Mouse (Mus musculus): ENCODE measurements around the gene Rere.

DNA sequence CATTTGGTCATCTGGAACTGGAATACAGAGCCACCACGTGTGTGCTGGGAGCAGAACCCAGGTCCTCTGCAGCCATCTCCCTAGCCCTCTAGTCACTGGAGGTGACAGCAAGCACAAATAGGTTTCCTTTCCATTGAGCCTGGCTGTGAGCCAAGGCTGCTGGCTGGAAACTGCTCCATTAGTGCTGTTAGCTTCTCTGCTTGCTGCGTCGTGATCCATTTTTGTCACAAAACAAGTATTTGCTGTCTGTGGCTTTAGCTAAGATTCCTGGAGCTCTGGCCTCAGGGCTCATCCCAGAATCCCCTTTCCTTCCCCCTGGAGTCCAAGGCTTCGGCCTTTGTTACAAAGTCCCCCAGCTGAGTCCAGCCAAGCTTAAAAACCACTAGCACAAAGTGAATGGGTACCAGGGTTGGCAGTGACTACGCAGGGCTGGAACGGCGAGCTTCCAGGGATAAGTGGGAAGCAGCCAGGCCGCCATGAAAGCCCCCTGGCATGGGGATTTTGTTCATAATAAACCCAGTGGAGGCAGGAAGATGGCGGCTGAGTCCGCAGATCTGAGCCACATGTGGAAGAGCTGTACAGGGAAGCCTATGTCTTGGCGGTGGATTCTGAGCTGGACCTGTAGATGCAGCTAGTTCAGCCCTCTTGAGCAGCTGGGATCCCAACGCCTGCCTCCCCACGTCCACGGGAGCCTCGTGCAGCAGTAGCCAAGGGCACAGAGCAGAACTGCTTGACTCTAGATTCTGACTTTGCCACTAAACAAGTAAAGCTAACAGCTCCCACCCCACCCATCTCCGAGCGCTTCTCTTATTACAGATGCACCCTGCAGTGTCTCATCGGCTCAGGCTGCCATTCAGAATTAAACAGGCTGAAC, 30.7 kb upstream of the Rere start:
- TF ChIP-seq TAL1 (IDR thresholded peaks at IDR 0.05; ENCODE audit: low read length) (no peak), GATA1 (IDR thresholded peaks at IDR 0.05; ENCODE audit: low read length) (no peak)

Measured in erythroblast, embryonic 14.5 days (primary cell).